Mouse (Mus musculus) kidney, postnatal 0 days (tissue): ENCODE measurements around the gene Acacb. TPM values are rescaled to one million over a fixed set of nuclear protein-coding genes. Genes with fewer than 3 reads are reported as not detected.

ENCODE experiments used
- ATAC-seq: fragments of 200-750 bp; cut with Nextera tagmentation; replicated peaks from 2 replicates; pipeline ENCODE4 v1.8.0; 2017; ENCODE audit warnings: low read depth, moderate number of reproducible peaks, moderate TSS enrichment, moderate library complexity; ENCODE audit not compliant: low FRiP score
- DNase-seq: peaks from one replicate; pipeline ENCODE4 v3.0.0-alpha.2; 2016; ENCODE audit warnings: low spot score
- H3K27ac ChIP-seq: fragments of 300-500 bp; sonication (generic); 2 replicates; pipeline ENCODE4 v1.5.1; 2014; ENCODE audit warnings: mild to moderate bottlenecking
- H3K27me3 ChIP-seq: fragments of 300-500 bp; sonication (generic); 2 replicates; pipeline ENCODE4 v1.6.1; 2014; ENCODE audit warnings: low read length, mixed read lengths; ENCODE audit not compliant: insufficient read depth
- H3K36me3 ChIP-seq: fragments of 300-500 bp; sonication (generic); 2 replicates; pipeline ENCODE4 v1.6.1; 2014; ENCODE audit warnings: low read length, mixed read lengths; ENCODE audit not compliant: insufficient read depth
- H3K4me1 ChIP-seq: fragments of 300-500 bp; sonication (generic); replicated peaks from 2 replicates; pipeline ENCODE4 v1.6.1; 2014; ENCODE audit warnings: antibody characterized with exemption, low read length, mixed read lengths; ENCODE audit not compliant: insufficient read depth
- H3K4me2 ChIP-seq: fragments of 300-500 bp; sonication (generic); 2 replicates; pipeline ENCODE4 v1.6.1; 2014; ENCODE audit warnings: mild to moderate bottlenecking, low read length, moderate library complexity, mixed read lengths
- H3K4me3 ChIP-seq: fragments of 300-500 bp; sonication (generic); replicated peaks from 2 replicates; pipeline ENCODE4 v1.5.1; 2014; ENCODE audit warnings: low read depth, low read length
- H3K9ac ChIP-seq: fragments of 300-500 bp; sonication (generic); 2 replicates; pipeline ENCODE4 v1.6.1; 2014; ENCODE audit warnings: low read depth, low read length
- H3K9me3 ChIP-seq: fragments of 300-500 bp; sonication (generic); replicated peaks from 2 replicates; pipeline ENCODE4 v1.6.1; 2016; ENCODE audit warnings: low read length, inconsistent platforms, mixed read lengths
- CTCF ChIP-seq: IDR thresholded peaks from 2 replicates; pipeline ENCODE4 v1.5.1; 2016; ENCODE audit warnings: antibody characterized with exemption, low read depth, mild to moderate bottlenecking, moderate library complexity
- WGBS: fragments of 180-500 bp; shearing (Covaris S2); extraction: QIAGEN DNeasy Blood & Tissue Kit; methylation state at CpG from one replicate; pipeline ENCODE4 v1.1.7; 2014; 5-methylcytosine and 5-hydroxymethylcytosine counted together
- polyA plus RNA-seq: library from polyadenylated mRNA; unstranded; fragments of >200 nt; fragmentation: Nextera tagmentation; extraction: Ambion mirVana; gene quantifications from 2 replicates; pipeline ENCODE4 v1.2.1, GENCODE M21; 2015

Acacb gene
- polyA plus RNA-seq, 1 experiment from 2014 or later = 4.4 TPM

DNA sequence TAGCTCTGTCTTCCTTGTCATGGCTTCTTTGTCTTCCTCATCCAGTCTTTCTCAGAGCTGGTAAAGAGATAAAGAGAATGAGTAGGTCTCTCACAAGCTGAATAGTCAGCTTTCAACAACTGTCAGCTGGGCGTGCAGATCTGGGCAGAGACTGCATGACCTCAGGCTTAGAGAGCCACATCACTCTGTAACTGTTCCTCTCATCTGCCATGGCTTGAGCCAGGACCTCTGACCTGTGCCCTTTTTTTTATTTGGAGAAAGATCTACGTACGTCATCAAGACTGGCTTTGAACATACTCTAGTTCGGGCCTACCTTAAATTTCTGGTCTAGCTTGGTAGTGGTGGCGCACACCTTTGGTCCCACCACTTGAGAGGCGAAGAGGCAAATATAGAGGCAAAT is 13.5 kb upstream of the Acacb start:
- no peaks in the 10 kb centered on the region for H3K27me3 ChIP-seq
- H3K9ac ChIP-seq = no peak overlapping the region
- H3K27ac ChIP-seq = no peak overlapping the region
- no peak overlapping the region for H3K4me2 ChIP-seq
- H3K9me3 ChIP-seq = no peaks in the 10 kb centered on the region
- no peak overlapping the region for H3K4me3 ChIP-seq
- no peak for DNase-seq
- H3K4me1 ChIP-seq = peaks cover 8% of the 10 kb centered on the region; the same call in 1 of the 2 replicates
- TF ChIP-seq CTCF = no peak
- no peaks in the 10 kb centered on the region for H3K36me3 ChIP-seq
- 90% methylated on average over 6 of the region's 6 CpGs for WGBS
- ATAC-seq = no peak

GRCm38 (mm10) chr5:114134091-114134534 is 12.2 kb upstream of the Acacb start:
- ATAC-seq = no peak
- TF ChIP-seq CTCF = peak; percentile 65
- Histone ChIP-seq H3K27ac (no peak overlapping the region), H3K4me2 (no peak overlapping the region), H3K36me3 (no peaks in the 10 kb centered on the region), H3K4me3 (no peak overlapping the region), H3K4me1 (peaks cover 14% of the 10 kb centered on the region; the same call in 1 of the 2 replicates), H3K9ac (peak overlapping the region; percentile 2; the same call in 1 of the 2 replicates), H3K27me3 (no peaks in the 10 kb centered on the region), H3K9me3 (no peaks in the 10 kb centered on the region)
- peak; percentile 33 for DNase-seq
- 67% methylated on average over 6 of the region's 6 CpGs for WGBS

DNA sequence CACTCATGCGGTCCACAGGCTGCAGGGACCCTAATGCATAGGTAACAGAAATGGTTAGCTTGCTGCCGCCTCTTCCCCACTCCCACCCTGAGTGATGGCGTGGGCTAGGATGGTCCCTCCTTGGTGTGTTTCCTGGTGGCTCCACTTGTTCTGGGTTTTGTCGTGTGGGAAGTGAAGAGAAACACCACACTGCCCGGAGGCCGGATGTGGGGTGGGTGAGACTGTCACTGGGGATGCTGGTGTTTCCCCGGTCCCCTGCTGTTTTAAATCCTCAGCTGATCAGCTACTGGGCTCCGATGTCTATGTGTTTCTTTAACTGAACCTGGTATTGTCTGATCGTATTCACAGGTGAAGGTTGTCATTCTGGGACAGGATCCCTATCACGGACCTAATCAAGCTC is 10.8 kb upstream of the Acacb start:
- Histone ChIP-seq H3K27me3 (no peaks in the 10 kb centered on the region), H3K4me3 (no peak overlapping the region), H3K27ac (no peak overlapping the region), H3K36me3 (no peaks in the 10 kb centered on the region), H3K4me2 (no peak overlapping the region), H3K9me3 (no peaks in the 10 kb centered on the region), H3K9ac (no peak overlapping the region), H3K4me1 (peaks cover 8% of the 10 kb centered on the region; the same call in 1 of the 2 replicates)
- ATAC-seq = no peak
- DNase-seq = no peak
- WGBS = 93% methylated on average over 10 of the region's 10 CpGs
- TF ChIP-seq CTCF = no peak

- H3K36me3 ChIP-seq = no peaks in the 10 kb centered on the region
- no peak overlapping the region for H3K4me3 ChIP-seq
- no peak overlapping the region for H3K9ac ChIP-seq
- no peak for TF ChIP-seq CTCF
- H3K9me3 ChIP-seq = no peaks in the 10 kb centered on the region
- peaks cover 8% of the 10 kb centered on the region; the same call in 1 of the 2 replicates for H3K4me1 ChIP-seq
- WGBS = 70% methylated on average over 15 of the region's 15 CpGs
- no peak overlapping the region for H3K27ac ChIP-seq
- no peak overlapping the region for H3K4me2 ChIP-seq
- DNase-seq (no peak), ATAC-seq (peak; percentile 46)
- no peaks in the 10 kb centered on the region for H3K27me3 ChIP-seq
Measured at GRCm38 (mm10) chr5:114137481-114138276, 8.7 kb upstream of the Acacb start.

DNA sequence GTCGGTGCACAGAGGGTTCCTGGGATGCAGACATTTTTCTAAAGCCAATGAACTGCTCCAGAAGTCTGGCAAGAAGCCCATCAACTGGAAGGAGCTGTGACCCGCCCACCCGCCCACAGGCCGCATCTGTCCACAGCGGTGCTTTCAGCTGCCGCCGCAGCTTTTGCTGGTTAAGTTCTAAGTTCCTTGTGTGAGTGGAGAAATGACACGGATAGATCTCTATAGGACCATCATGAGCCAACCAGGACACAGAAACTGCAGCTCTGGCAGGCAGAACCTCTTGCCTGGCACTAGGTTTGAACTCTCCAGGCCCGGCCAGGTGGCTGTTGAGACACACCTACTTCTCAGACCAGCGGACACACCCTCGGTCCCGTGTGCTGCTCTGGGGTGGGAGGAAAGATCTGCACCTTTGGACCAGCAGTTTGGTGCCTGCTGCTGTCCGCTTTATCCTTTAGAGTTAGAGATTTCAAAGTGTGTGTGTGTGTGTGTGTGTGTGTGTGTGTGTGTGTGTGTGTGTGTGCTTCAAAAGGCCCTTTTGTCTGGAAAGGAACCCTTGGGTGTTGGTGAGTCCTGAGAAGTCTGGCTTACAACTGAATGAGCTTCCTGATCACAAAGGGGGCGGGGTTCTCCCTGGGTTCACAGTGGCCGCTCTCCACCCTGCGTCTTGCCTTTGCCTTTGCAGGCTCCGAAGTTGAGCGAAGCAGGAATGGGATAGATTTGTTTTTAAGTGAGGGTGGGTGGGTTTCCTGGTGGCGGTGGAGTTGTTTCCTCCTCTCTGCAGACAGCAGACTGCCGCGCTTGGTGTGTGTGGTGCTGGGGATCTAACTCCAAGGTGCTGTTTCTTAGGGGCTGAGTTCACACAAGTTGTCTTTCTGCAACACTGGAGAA is 7.8 kb upstream of the Acacb start:
- peak; percentile 66 for DNase-seq
- 46% methylated on average over 21 of the region's 21 CpGs for WGBS

GRCm38 (mm10) chr5:114139175-114139574 is 7.2 kb upstream of the Acacb start:
- Histone ChIP-seq H3K9ac (no peak overlapping the region), H3K27ac (peak overlapping the region; percentile 82), H3K27me3 (no peaks in the 10 kb centered on the region), H3K36me3 (no peaks in the 10 kb centered on the region), H3K4me1 (peaks cover 8% of the 10 kb centered on the region; the same call in 1 of the 2 replicates), H3K4me3 (no peak overlapping the region), H3K9me3 (no peaks in the 10 kb centered on the region), H3K4me2 (peak overlapping the region; percentile 34; the same call in 1 of the 2 replicates)
- DNase-seq (peak; percentile 90), ATAC-seq (peak; percentile 72)
- TF ChIP-seq CTCF = no peak
- 18% methylated on average over 9 of the region's 9 CpGs for WGBS

More for the DNA sequence above, 7.8 kb upstream of the Acacb start:
- peak overlapping the region; percentile 34 for H3K4me2 ChIP-seq
- no peak overlapping the region for H3K4me3 ChIP-seq
- H3K36me3 ChIP-seq = no peaks in the 10 kb centered on the region
- TF ChIP-seq CTCF = no peak
- H3K9ac ChIP-seq = no peak overlapping the region
- no peaks in the 10 kb centered on the region for H3K9me3 ChIP-seq
- H3K27me3 ChIP-seq = no peaks in the 10 kb centered on the region
- H3K4me1 ChIP-seq = peaks cover 8% of the 10 kb centered on the region; the same call in 1 of the 2 replicates
- 0 out of 2 replicates have a peak, but pooled peaks have one; percentile 4 for ATAC-seq
- H3K27ac ChIP-seq = peak overlapping the region; percentile 82
